Mouse (Mus musculus): ENCODE measurements at regions not wholly inside any gene's neighbourhood (a gene's known extent, or its start where the extent isn't known, plus 50 kb on each side); places are given as distances from the start of the nearest gene placed in this dataset.

GRCm38 (mm10) chr15:38569011-38569640 is 1143.8 kb downstream of the 4930447A16Rik start:
- no peak for DNase-seq

- no peak for DNase-seq
These were observed 1144.8 kb downstream of the 4930447A16Rik start for GRCm38 (mm10) chr15:38570144-38570543.

GRCm38 (mm10) chr15:38570735-38571134 is 1145.4 kb downstream of the 4930447A16Rik start:
- no peak for DNase-seq

- DNase-seq: no peak
These were observed 1147.3 kb downstream of the 4930447A16Rik start for GRCm38 (mm10) chr15:38572652-38573051.

- DNase-seq: no peak
These were observed 1149.1 kb downstream of the 4930447A16Rik start for GRCm38 (mm10) chr15:38574447-38574846.

- DNase-seq: no peak
These were observed 1149.9 kb downstream of the 4930447A16Rik start for GRCm38 (mm10) chr15:38575254-38575653.

GRCm38 (mm10) chr15:38577691-38578090 is 1152.3 kb downstream of the 4930447A16Rik start:
- no peak for DNase-seq

- no peak for DNase-seq
These were observed 1154.1 kb downstream of the 4930447A16Rik start for GRCm38 (mm10) chr15:38579481-38579880.

- no peak for DNase-seq
These were observed 1158.1 kb downstream of the 4930447A16Rik start for GRCm38 (mm10) chr15:38583500-38583899.

GRCm38 (mm10) chr15:38584425-38584824 is 1159.1 kb downstream of the 4930447A16Rik start:
- DNase-seq: no peak

- DNase-seq: no peak
These were observed 1160.3 kb downstream of the 4930447A16Rik start for GRCm38 (mm10) chr15:38585610-38586009.

- DNase-seq: no peak
These were observed 1161.2 kb downstream of the 4930447A16Rik start for GRCm38 (mm10) chr15:38586594-38586993.

GRCm38 (mm10) chr15:38588268-38588667 is 1162.9 kb downstream of the 4930447A16Rik start:
- DNase-seq: no peak

GRCm38 (mm10) chr15:38589010-38589409 is 1163.7 kb downstream of the 4930447A16Rik start:
- DNase-seq: no peak

- no peak for DNase-seq
These were observed 1164.3 kb downstream of the 4930447A16Rik start for GRCm38 (mm10) chr15:38589675-38590074.

- no peak for DNase-seq
These were observed 1168.7 kb downstream of the 4930447A16Rik start for GRCm38 (mm10) chr15:38594095-38594494.

GRCm38 (mm10) chr15:38594747-38595146 is 1169.4 kb downstream of the 4930447A16Rik start:
- no peak for DNase-seq

GRCm38 (mm10) chr15:38595820-38596219 is 1170.5 kb downstream of the 4930447A16Rik start:
- DNase-seq: no peak

- no peak for DNase-seq
These were observed 1172.1 kb downstream of the 4930447A16Rik start for GRCm38 (mm10) chr15:38597458-38597857.

- no peak for DNase-seq
These were observed 1176.1 kb downstream of the 4930447A16Rik start for GRCm38 (mm10) chr15:38601436-38601835.

GRCm38 (mm10) chr15:38602187-38602870 is 1177.0 kb downstream of the 4930447A16Rik start:
- no peak for DNase-seq

- DNase-seq: no peak
These were observed 1178.6 kb downstream of the 4930447A16Rik start for GRCm38 (mm10) chr15:38603918-38604317.

GRCm38 (mm10) chr15:38607368-38607767 is 1182.0 kb downstream of the 4930447A16Rik start:
- peak; percentile 13 for DNase-seq

Measured in adrenal gland, postnatal 10 days (tissue).